Mouse (Mus musculus) midbrain, embryonic 11.5 days (tissue): ENCODE results near the gene Prdm16. TPM values are rescaled to one million over a fixed set of nuclear protein-coding genes. Genes with fewer than 3 reads are reported as not detected.
A peak's percentile ranks its signal among the peaks of the same experiment; 100 is the strongest.

Source experiments
- ATAC-seq: fragments of 200-750 bp; cut with Nextera tagmentation; 2 replicates; pipeline ENCODE4 v1.8.0; 2017; ENCODE audit warnings: moderate TSS enrichment, moderate library complexity; ENCODE audit not compliant: low FRiP score
- DNase-seq: peaks from one replicate; pipeline ENCODE4 v3.0.0; 2015; ENCODE audit warnings: low spot score; ENCODE audit errors: missing footprints
- H3K27ac ChIP-seq: fragments of 300-500 bp; sonication (generic); 2 replicates; pipeline ENCODE4 v1.5.1; 2014; ENCODE audit warnings: low read depth, low read length
- H3K27me3 ChIP-seq: fragments of 300-500 bp; sonication (generic); 2 replicates; pipeline ENCODE4 v1.6.1; 2014; ENCODE audit warnings: mild to moderate bottlenecking, low read length, moderate library complexity, mixed read lengths; ENCODE audit not compliant: control insufficient read depth, insufficient read depth
- H3K36me3 ChIP-seq: fragments of 300-500 bp; sonication (generic); 2 replicates; pipeline ENCODE4 v1.6.1; 2014; ENCODE audit warnings: mild to moderate bottlenecking, low read length, moderate library complexity, mixed read lengths; ENCODE audit not compliant: control insufficient read depth, insufficient read depth
- H3K4me1 ChIP-seq: fragments of 300-500 bp; sonication (generic); 2 replicates; pipeline ENCODE4 v1.6.1; 2014; ENCODE audit warnings: low read length; ENCODE audit not compliant: control insufficient read depth, insufficient read depth
- H3K4me2 ChIP-seq: fragments of 300-500 bp; sonication (generic); 2 replicates; pipeline ENCODE4 v1.6.1; 2014; ENCODE audit warnings: mild to moderate bottlenecking, moderate library complexity
- H3K4me3 ChIP-seq: fragments of 300-500 bp; sonication (generic); 2 replicates; pipeline ENCODE4 v1.5.1; 2014; ENCODE audit warnings: low read depth, low read length
- H3K9ac ChIP-seq: fragments of 300-500 bp; sonication (generic); 2 replicates; pipeline ENCODE4 v1.6.1; 2014; ENCODE audit warnings: low read length
- H3K9me3 ChIP-seq: fragments of 300-500 bp; sonication (generic); 2 replicates; pipeline ENCODE4 v1.6.1; 2016; ENCODE audit warnings: low read length; ENCODE audit not compliant: control insufficient read depth
- WGBS: fragments of 180-500 bp; shearing (Covaris S2); extraction: QIAGEN DNeasy Blood & Tissue Kit; methylation state at CpG from one replicate; pipeline ENCODE4 v1.1.7; 2014; 5-methylcytosine and 5-hydroxymethylcytosine counted together
- polyA plus RNA-seq: library from polyadenylated mRNA; unstranded; fragments of >200 nt; fragmentation: Nextera tagmentation; extraction: Ambion mirVana; gene quantifications from 2 replicates; pipeline ENCODE4 v1.2.1, GENCODE M21; 2014

The Prdm16 gene
- polyA plus RNA-seq, 1 experiment from 2014 or later: 8.0 TPM

DNA sequence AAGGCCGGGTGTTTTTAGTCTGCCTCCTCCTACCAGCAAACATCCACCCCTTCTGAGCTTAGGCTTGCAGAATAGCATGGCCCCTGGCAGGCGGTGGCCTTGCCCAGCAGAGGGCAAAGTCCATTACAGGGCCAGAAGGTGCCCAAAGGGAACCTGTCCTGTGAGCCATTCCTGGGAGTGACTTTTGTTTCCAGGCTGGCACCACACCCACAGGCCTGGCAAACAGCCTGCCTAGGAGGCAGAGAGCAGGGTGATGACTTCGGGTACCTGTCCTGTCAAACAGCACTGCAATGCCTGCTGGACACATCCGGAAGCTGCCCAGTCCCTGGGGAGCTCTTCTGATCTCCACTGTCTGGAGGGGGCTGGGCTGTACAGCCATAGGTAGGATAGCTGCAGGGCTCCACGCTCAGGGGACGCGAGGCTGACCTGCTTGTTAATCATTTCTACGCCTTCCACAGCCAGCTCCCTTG lies 342.4 kb downstream of the Prdm16 start:
- WGBS: 55% methylated on average over 8 of the region's 8 CpGs
- H3K4me3 ChIP-seq: no peak overlapping the region

DNA sequence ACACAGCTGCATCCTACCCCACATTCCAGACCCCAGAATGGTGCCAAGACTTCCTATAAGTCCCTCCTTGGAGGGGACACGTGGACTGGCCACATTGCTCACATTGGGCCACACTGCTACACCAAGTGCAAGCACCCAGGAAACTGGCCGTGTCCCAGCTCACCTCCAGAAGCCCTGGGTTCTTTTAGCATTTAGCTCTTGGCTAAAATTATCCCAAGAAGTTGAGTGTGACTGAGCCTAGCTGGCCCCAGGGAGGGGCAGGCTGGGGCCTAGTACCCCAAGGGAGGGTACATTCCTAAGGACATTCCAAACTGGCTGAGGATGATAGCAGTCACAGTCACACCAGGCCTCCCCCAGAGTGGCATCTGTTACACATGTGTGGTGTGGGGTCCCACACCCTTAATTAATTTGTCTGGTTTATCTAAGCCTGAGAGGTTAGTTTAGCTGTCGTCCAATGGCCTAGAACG lies 342.9 kb downstream of the Prdm16 start:
- no peak for DNase-seq
- H3K9me3 ChIP-seq: no peaks in the 10 kb centered on the region
- H3K4me3 ChIP-seq: no peak overlapping the region
- H3K27me3 ChIP-seq: peaks cover 1% of the 10 kb centered on the region
- ATAC-seq: no peak
- no peak overlapping the region for H3K27ac ChIP-seq
- no peak overlapping the region for H3K4me2 ChIP-seq
- H3K4me1 ChIP-seq: no peaks in the 10 kb centered on the region; the same call in 1 of the 2 replicates
- H3K36me3 ChIP-seq: no peaks in the 10 kb centered on the region
- WGBS: 52% methylated on average over 4 of the region's 4 CpGs
- no peak overlapping the region for H3K9ac ChIP-seq

More for the DNA sequence above, 342.4 kb downstream of the Prdm16 start:
- DNase-seq (no peak), ATAC-seq (no peak)
- Histone ChIP-seq H3K4me1 (no peaks in the 10 kb centered on the region; the same call in 1 of the 2 replicates), H3K36me3 (no peaks in the 10 kb centered on the region), H3K27ac (no peak overlapping the region), H3K9me3 (no peaks in the 10 kb centered on the region), H3K27me3 (peaks cover 7% of the 10 kb centered on the region), H3K4me2 (no peak overlapping the region), H3K9ac (no peak overlapping the region)

DNA sequence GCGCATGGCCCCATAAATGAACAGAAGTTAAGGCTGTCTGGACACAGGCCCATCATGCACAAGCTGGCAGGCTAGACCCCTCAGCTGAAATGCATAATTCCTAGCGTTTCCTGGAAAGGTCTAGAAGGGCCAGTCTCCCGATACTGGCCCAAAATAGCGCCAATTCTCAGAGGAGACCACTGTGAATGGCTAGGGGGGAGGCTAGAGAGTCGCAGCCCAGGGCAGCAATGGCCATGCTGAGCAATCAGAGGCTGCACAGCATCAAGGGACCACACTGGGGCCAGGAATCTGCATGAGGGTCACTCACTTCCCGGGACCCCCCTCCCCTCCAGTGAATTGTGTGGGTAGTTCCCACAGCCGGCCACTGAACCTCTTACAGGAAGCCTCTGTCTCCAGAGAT lies 353.0 kb downstream of the Prdm16 start:
- Histone ChIP-seq H3K27ac (no peak overlapping the region), H3K4me2 (no peak overlapping the region), H3K4me3 (no peak overlapping the region), H3K36me3 (no peaks in the 10 kb centered on the region), H3K27me3 (no peaks in the 10 kb centered on the region), H3K9ac (no peak overlapping the region), H3K9me3 (no peaks in the 10 kb centered on the region), H3K4me1 (no peaks in the 10 kb centered on the region)
- DNase-seq: peak; percentile 78
- 80% methylated on average over 7 of the region's 7 CpGs for WGBS
- no peak for ATAC-seq

- Histone ChIP-seq H3K4me2 (no peak overlapping the region), H3K4me1 (no peaks in the 10 kb centered on the region), H3K27ac (no peak overlapping the region), H3K4me3 (no peak overlapping the region), H3K27me3 (no peaks in the 10 kb centered on the region), H3K9me3 (no peaks in the 10 kb centered on the region), H3K9ac (no peak overlapping the region), H3K36me3 (no peaks in the 10 kb centered on the region)
- DNase-seq: peak; percentile 35
- ATAC-seq: no peak
- WGBS: 86% methylated on average over 9 of the region's 9 CpGs
Measured at GRCm38 (mm10) chr4:154279481-154279880, 357.2 kb downstream of the Prdm16 start.

- Histone ChIP-seq H3K4me1 (no peaks in the 10 kb centered on the region), H3K4me2 (no peak overlapping the region), H3K36me3 (no peaks in the 10 kb centered on the region), H3K9ac (no peak overlapping the region), H3K9me3 (no peaks in the 10 kb centered on the region), H3K27me3 (no peaks in the 10 kb centered on the region), H3K4me3 (no peak overlapping the region), H3K27ac (no peak overlapping the region)
- DNase-seq (peak; percentile 97), ATAC-seq (no peak)
- 59% methylated on average over 3 of the region's 3 CpGs for WGBS
Measured at GRCm38 (mm10) chr4:154273000-154273399, 363.7 kb downstream of the Prdm16 start.

- Histone ChIP-seq H3K36me3 (no peaks in the 10 kb centered on the region), H3K4me2 (no peak overlapping the region), H3K9ac (no peak overlapping the region), H3K27me3 (no peaks in the 10 kb centered on the region), H3K27ac (no peak overlapping the region), H3K4me3 (no peak overlapping the region), H3K4me1 (no peaks in the 10 kb centered on the region), H3K9me3 (no peaks in the 10 kb centered on the region)
- DNase-seq (peak; percentile 62), ATAC-seq (no peak)
- 60% methylated on average over 10 of the region's 10 CpGs for WGBS
Measured at GRCm38 (mm10) chr4:154269520-154269919, 367.2 kb downstream of the Prdm16 start.

GRCm38 (mm10) chr4:154267511-154267910 lies 369.2 kb downstream of the Prdm16 start:
- WGBS: 82% methylated on average over 6 of the region's 6 CpGs
- H3K4me1 ChIP-seq: no peaks in the 10 kb centered on the region
- no peaks in the 10 kb centered on the region for H3K36me3 ChIP-seq
- H3K9me3 ChIP-seq: no peaks in the 10 kb centered on the region
- no peak overlapping the region for H3K9ac ChIP-seq
- no peak overlapping the region for H3K27ac ChIP-seq
- no peak for ATAC-seq
- no peak overlapping the region for H3K4me2 ChIP-seq
- DNase-seq: peak; percentile 4
- H3K4me3 ChIP-seq: no peak overlapping the region
- no peaks in the 10 kb centered on the region for H3K27me3 ChIP-seq

Other genes with a start within 250 kb of the Prdm16 start
- gene Actrt2, start 31.0 kb upstream of the Prdm16 start, polyA plus RNA-seq: not detected in 2 replicates
- gene Ttc34, start 200.6 kb upstream of the Prdm16 start, polyA plus RNA-seq: 0.25 and 0.31 TPM in 2 replicates
- 0.29 and 0.56 TPM in 2 replicates for gene Mmel1, start 232.7 kb upstream of the Prdm16 start, polyA plus RNA-seq